Mouse (Mus musculus) small intestine, adult 2 months (tissue): ENCODE results near the gene Alox5ap.

Source experiments
- CTCF ChIP-seq: fragments of 200-500 bp; IDR thresholded peaks from 2 replicates; pipeline ENCODE4 v1.5.1; 2012; ENCODE audit warnings: low read depth, mild to moderate bottlenecking, control low read depth, inconsistent platforms, low read length, moderate library complexity, mixed read lengths; ENCODE audit not compliant: insufficient replicate concordance, insufficient read length; ENCODE audit errors: extremely low read depth
- POLR2A ChIP-seq: fragments of 200-500 bp; IDR thresholded peaks from 2 replicates; pipeline ENCODE4 v1.6.1; 2012; ENCODE audit warnings: low read depth, mild to moderate bottlenecking, control low read depth, inconsistent platforms, low read length, moderate library complexity

- TF ChIP-seq CTCF: no peak
- TF ChIP-seq POLR2A: no peak
These were observed 2.9 kb downstream of the Alox5ap start for GRCm38 (mm10) chr5:149267493-149267892.
